Mouse (Mus musculus) hindbrain, embryonic 14.5 days (tissue): ENCODE results near the gene Ccdc92. TPM values are rescaled to one million over a fixed set of nuclear protein-coding genes. Genes with fewer than 3 reads are reported as not detected.

Experiments used
- ATAC-seq: fragments of 200-750 bp; cut with Nextera tagmentation; 2 replicates; pipeline ENCODE4 v1.8.0; 2017; ENCODE audit warnings: moderate number of reproducible peaks, mild to moderate bottlenecking, moderate TSS enrichment, moderate library complexity; ENCODE audit not compliant: low FRiP score
- DNase-seq: peaks from one replicate; pipeline ENCODE4 v3.0.0-alpha.2; 2015; ENCODE audit warnings: low spot score
- H3K27ac ChIP-seq: fragments of 300-500 bp; sonication (generic); 2 replicates; pipeline ENCODE4 v1.5.1; 2014; ENCODE audit warnings: mild to moderate bottlenecking, moderate library complexity
- H3K27me3 ChIP-seq: fragments of 300-500 bp; sonication (generic); 2 replicates; pipeline ENCODE4 v1.6.1; 2014; ENCODE audit warnings: mild to moderate bottlenecking, low read length, mixed read lengths; ENCODE audit not compliant: control insufficient read depth, insufficient read depth
- H3K36me3 ChIP-seq: fragments of 300-500 bp; sonication (generic); replicated peaks from 2 replicates; pipeline ENCODE4 v1.6.1; 2014; ENCODE audit not compliant: control insufficient read depth, insufficient read depth
- H3K4me1 ChIP-seq: fragments of 300-500 bp; sonication (generic); replicated peaks from 2 replicates; pipeline ENCODE4 v1.6.1; 2014; ENCODE audit warnings: antibody characterized with exemption, low read length, mixed read lengths; ENCODE audit not compliant: control insufficient read depth, insufficient read depth
- H3K4me2 ChIP-seq: fragments of 300-500 bp; sonication (generic); replicated peaks from 2 replicates; pipeline ENCODE4 v1.6.1; 2014; ENCODE audit warnings: mild to moderate bottlenecking, moderate library complexity
- H3K4me3 ChIP-seq: fragments of 300-500 bp; sonication (generic); replicated peaks from 2 replicates; pipeline ENCODE4 v1.5.1; 2014; ENCODE audit warnings: mild to moderate bottlenecking, low read length
- H3K9ac ChIP-seq: fragments of 300-500 bp; sonication (generic); 2 replicates; pipeline ENCODE4 v1.6.1; 2014
- H3K9me3 ChIP-seq: fragments of 300-500 bp; sonication (generic); 2 replicates; pipeline ENCODE4 v1.6.1; 2016; ENCODE audit warnings: low read length; ENCODE audit not compliant: control insufficient read depth
- WGBS: fragments of 180-500 bp; shearing (Covaris S2); extraction: QIAGEN DNeasy Blood & Tissue Kit; methylation state at CpG from one replicate; pipeline ENCODE4 v1.1.7; 2014; 5-methylcytosine and 5-hydroxymethylcytosine counted together
- polyA plus RNA-seq: library from polyadenylated mRNA; unstranded; fragments of >200 nt; fragmentation: Nextera tagmentation; extraction: Ambion mirVana; gene quantifications from 2 replicates; pipeline ENCODE4 v1.2.1, GENCODE M21; 2014

Ccdc92 gene
- polyA plus RNA-seq: 39.4 and 45.2 TPM in 2 replicates

- 0 out of 2 replicates have a peak, but pooled peaks cover 3% of the 10 kb centered on the region for H3K27me3 ChIP-seq
- peak within 1 kb of the TSS; percentile 95 for H3K27ac ChIP-seq
- H3K4me3 ChIP-seq: peak within 1 kb of the TSS; percentile 96
- peak within 1 kb of the TSS; percentile 94 for H3K9ac ChIP-seq
- no peaks in the 10 kb centered on the region for H3K9me3 ChIP-seq
- under 1% methylated on average over 78 of the region's 103 CpGs for WGBS
- H3K36me3 ChIP-seq: peaks cover 10% of the 10 kb centered on the region
- peak; percentile 93 for ATAC-seq
- DNase-seq: peak; percentile 99
- peaks cover 34% of the 10 kb centered on the region for H3K4me1 ChIP-seq
- peak within 1 kb of the TSS; percentile 72 for H3K4me2 ChIP-seq
Measured at GRCm38 (mm10) chr5:124862013-124862866, at the start of gene Ccdc92, which contains the start of gene Zfp664. Ccdc92 (minus strand) TSS chr5:124862424. Zfp664 (plus strand) TSS chr5:124862691.

- ATAC-seq (peak; percentile 81), DNase-seq (peak; percentile 86)
- Histone ChIP-seq H3K9me3 (no peaks in the 10 kb centered on the region), H3K4me2 (no peak overlapping the region), H3K27me3 (no peaks in the 10 kb centered on the region), H3K4me3 (no peak overlapping the region), H3K9ac (no peak overlapping the region), H3K36me3 (no peaks in the 10 kb centered on the region), H3K27ac (no peak overlapping the region), H3K4me1 (peaks cover 14% of the 10 kb centered on the region)
- WGBS: 20% methylated on average over 5 of the region's 5 CpGs
Measured at GRCm38 (mm10) chr5:124908860-124909259, 46.6 kb upstream of the Ccdc92 start.

- DNase-seq: no peak
- no peak overlapping the region for H3K27ac ChIP-seq
- H3K9me3 ChIP-seq: no peaks in the 10 kb centered on the region
- H3K27me3 ChIP-seq: no peaks in the 10 kb centered on the region
- no peak overlapping the region for H3K9ac ChIP-seq
- 81% methylated on average over 13 of the region's 13 CpGs for WGBS
- no peak for ATAC-seq
- no peak overlapping the region for H3K4me3 ChIP-seq
- no peaks in the 10 kb centered on the region for H3K36me3 ChIP-seq
- no peak overlapping the region for H3K4me2 ChIP-seq
- H3K4me1 ChIP-seq: no peaks in the 10 kb centered on the region
Measured at GRCm38 (mm10) chr5:124906890-124907289, 44.7 kb upstream of the Ccdc92 start.

GRCm38 (mm10) chr5:124903852-124904251 is 41.6 kb upstream of the Ccdc92 start:
- Histone ChIP-seq H3K27me3 (no peaks in the 10 kb centered on the region), H3K36me3 (no peaks in the 10 kb centered on the region), H3K9me3 (no peaks in the 10 kb centered on the region), H3K4me1 (no peaks in the 10 kb centered on the region; the same call in 1 of the 2 replicates), H3K27ac (no peak overlapping the region), H3K9ac (no peak overlapping the region), H3K4me2 (no peak overlapping the region), H3K4me3 (no peak overlapping the region)
- ATAC-seq: no peak
- DNase-seq: no peak
- 87% methylated on average over 4 of the region's 4 CpGs for WGBS

GRCm38 (mm10) chr5:124902195-124902594 is 40.0 kb upstream of the Ccdc92 start:
- ATAC-seq: no peak
- Histone ChIP-seq H3K9me3 (no peaks in the 10 kb centered on the region), H3K4me3 (no peak overlapping the region), H3K4me1 (no peaks in the 10 kb centered on the region; the same call in 1 of the 2 replicates), H3K9ac (no peak overlapping the region), H3K36me3 (no peaks in the 10 kb centered on the region), H3K27me3 (no peaks in the 10 kb centered on the region), H3K27ac (peak overlapping the region; percentile 1; the same call in 1 of the 2 replicates), H3K4me2 (no peak overlapping the region)
- WGBS: 64% methylated on average over 10 of the region's 10 CpGs
- no peak for DNase-seq

GRCm38 (mm10) chr5:124901675-124902074 is 39.5 kb upstream of the Ccdc92 start:
- H3K36me3 ChIP-seq: no peaks in the 10 kb centered on the region
- no peak overlapping the region for H3K9ac ChIP-seq
- H3K4me1 ChIP-seq: no peaks in the 10 kb centered on the region; the same call in 1 of the 2 replicates
- peak; percentile 53 for DNase-seq
- no peak for ATAC-seq
- no peak overlapping the region for H3K4me3 ChIP-seq
- no peaks in the 10 kb centered on the region for H3K9me3 ChIP-seq
- 0 out of 2 replicates have a peak overlapping the region, but pooled peaks have one; percentile 1 for H3K27ac ChIP-seq
- H3K27me3 ChIP-seq: no peaks in the 10 kb centered on the region
- no peak overlapping the region for H3K4me2 ChIP-seq
- 75% methylated on average over 6 of the region's 6 CpGs for WGBS

- Histone ChIP-seq H3K27ac (no peak overlapping the region), H3K4me2 (no peak overlapping the region), H3K4me3 (no peak overlapping the region), H3K9me3 (no peaks in the 10 kb centered on the region), H3K4me1 (no peaks in the 10 kb centered on the region; the same call in 1 of the 2 replicates), H3K36me3 (no peaks in the 10 kb centered on the region), H3K9ac (no peak overlapping the region), H3K27me3 (no peaks in the 10 kb centered on the region)
- 71% methylated on average over 19 of the region's 19 CpGs for whole genome bisulfite sequencing
- ATAC-seq (no peak), DNase-seq (no peak)
Measured at GRCm38 (mm10) chr5:124900738-124901490, 38.7 kb upstream of the Ccdc92 start.

- Histone ChIP-seq H3K27me3 (no peaks in the 10 kb centered on the region), H3K4me3 (no peak overlapping the region)
Measured at GRCm38 (mm10) chr5:124899945-124900631, 37.9 kb upstream of the Ccdc92 start.

More at GRCm38 (mm10) chr5:124899945-124900631, 37.9 kb upstream of the Ccdc92 start:
- 27% methylated on average over 20 of the region's 20 CpGs for WGBS
- Histone ChIP-seq H3K4me2 (peak overlapping the region; percentile 34), H3K9ac (0 out of 2 replicates have a peak overlapping the region, but pooled peaks have one; percentile 35), H3K4me1 (no peaks in the 10 kb centered on the region; the same call in 1 of the 2 replicates), H3K36me3 (no peaks in the 10 kb centered on the region), H3K9me3 (no peaks in the 10 kb centered on the region), H3K27ac (0 out of 2 replicates have a peak overlapping the region, but pooled peaks have one; percentile 7)
- ATAC-seq (0 out of 2 replicates have a peak, but pooled peaks have one; percentile 39), DNase-seq (peak; percentile 92)
